Mouse (Mus musculus) kidney, adult 18-20 months (tissue): ENCODE results near the gene Prrx2.
A peak's percentile ranks its signal among the peaks of the same experiment; 100 is the strongest.

ENCODE experiments used
- DNase-seq: peaks from one replicate; pipeline ENCODE4 v3.0.0; 2021

Gene Prrx2

GRCm38 (mm10) chr2:30872669-30873068 lies 37.9 kb downstream of the Prrx2 start:
- no peak for DNase-seq

- DNase-seq, result no peak
Observed at GRCm38 (mm10) chr2:30874445-30874844, 39.7 kb downstream of the Prrx2 start.

DNA sequence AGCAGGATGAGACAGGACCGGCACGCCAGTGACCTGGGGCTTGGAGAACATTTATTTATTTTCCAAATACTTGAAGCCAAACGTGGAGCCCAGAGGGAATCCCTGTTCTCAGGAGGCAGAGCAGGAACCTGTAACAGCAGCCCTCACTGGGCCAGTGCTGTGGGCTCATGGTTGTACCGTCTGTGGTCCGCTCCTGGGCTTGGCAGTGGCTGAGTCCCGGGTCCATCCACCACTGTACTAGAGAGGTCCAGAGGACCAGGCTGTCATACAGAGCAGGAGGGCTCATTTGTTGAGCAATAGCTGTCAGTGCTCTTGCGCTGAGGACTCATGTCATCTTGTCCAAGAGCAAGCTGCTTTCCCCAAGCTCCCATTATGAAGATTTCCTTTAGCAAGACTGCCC lies 40.3 kb downstream of the Prrx2 start:
- DNase-seq, result no peak

DNA sequence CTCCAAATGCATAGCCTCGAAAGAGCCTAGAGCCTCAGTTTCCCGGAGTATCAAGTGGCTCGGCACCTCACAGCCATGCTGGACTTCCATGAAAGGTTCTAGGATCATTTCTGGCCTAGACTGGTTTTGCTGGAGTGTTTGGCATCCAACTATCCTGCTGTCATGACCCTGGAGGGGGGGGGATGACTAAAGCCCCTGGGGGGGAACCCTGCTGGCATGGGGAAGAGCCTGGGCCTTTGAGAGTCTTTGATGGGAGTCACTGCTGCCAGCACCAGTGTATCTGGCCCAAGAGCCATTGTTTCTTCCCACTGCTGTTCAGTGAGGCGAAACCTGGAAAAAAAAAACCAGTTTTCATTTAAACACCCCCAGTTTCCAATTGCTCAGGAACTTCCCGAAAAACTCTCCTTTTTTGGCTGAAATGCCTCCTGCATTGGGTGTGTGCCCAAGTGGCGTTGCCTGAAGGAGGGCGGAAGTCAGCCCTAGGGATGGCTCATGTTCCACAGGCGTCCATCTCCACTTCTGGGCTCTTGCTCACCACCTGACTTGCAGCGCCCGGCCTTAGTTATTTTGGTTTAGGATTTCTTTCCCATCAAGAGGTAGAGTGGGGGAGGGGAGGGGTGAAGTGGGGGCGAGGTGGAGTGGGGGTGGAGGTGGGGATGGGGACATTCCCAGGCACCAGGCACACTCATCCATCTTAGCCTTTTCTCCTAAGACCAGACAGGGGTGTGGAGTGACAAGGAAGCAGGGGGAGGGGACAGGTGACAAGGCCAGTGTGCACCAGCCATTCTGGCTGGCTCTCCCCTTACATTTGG lies 41.1 kb downstream of the Prrx2 start:
- DNase-seq, result no peak

DNA sequence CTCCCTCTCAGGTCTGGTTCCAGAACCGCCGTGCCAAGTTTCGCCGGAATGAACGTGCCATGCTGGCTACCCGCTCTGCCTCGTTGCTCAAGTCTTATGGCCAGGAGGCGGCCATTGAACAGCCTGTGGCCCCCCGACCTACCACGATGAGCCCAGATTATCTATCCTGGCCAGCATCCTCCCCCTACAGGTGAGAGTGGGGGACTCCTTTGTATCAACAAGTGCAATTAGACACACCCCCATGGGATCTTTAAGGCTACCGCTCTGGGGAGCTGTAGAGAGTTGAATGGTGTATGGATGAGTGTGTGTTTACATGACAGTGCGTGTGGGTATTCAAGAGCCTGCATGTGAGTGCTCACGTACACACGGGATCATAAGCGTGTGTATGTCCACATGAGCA lies 44.7 kb downstream of the Prrx2 start:
- no peak for DNase-seq

DNA sequence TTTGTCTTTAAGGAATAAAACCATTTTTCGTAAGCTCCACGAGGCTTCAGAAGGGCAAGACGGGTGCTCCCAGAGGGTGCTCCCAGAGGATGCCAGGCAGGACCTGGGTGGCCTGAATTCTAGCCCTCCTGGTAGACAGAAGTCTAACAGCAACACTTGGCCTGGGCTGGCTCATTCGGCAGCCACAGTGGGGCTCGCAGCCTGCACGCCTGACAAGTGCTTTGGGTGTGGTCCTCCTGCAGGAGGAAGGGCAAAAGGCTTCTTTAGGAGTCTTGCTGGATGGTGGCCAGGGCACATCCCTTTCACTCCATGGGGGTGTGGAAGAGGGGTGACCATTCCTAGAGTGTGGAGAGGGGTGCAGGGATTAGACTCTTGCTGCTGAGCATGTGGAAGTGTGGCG lies 46.4 kb downstream of the Prrx2 start:
- no peak for DNase-seq

GRCm38 (mm10) chr2:30884852-30885373 lies 50.1 kb downstream of the Prrx2 start:
- DNase-seq, result no peak

DNA sequence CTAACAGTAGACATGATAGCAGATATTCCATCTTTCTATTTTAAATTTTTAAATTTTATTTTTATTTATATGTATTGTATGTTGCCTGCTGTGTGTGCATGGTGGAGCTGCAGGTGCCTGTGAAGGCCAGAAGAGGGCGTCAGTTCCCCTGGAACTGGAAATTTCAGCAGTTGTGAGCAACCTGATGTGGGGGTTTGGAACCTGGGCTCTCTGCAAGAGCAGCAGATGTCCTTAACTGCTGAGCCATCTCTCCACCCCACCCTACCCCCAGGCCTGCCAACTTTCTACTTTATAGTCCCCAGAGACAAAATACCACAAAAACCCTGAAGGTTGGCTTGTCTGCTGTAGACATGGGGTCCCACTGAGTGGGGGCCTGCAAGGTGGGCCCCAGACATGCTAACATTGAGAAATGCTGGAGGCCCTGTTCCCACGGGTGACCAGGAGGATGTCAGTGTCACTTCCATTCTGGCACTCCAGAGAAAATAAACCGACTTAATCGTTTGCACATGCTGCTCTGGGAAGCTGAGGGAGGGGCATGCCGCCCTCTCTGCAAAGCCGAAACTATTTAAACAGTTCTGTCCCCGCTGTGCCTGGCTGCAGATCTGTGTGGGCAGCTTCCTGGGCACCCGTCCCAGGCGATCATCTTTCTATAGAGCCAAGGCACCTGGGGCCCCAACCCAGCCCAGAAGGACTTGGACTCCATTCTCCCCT lies 50.8 kb downstream of the Prrx2 start:
- DNase-seq, result no peak

- peak; percentile 57 for DNase-seq
Observed at GRCm38 (mm10) chr2:30891002-30891401, 56.2 kb downstream of the Prrx2 start.

DNA sequence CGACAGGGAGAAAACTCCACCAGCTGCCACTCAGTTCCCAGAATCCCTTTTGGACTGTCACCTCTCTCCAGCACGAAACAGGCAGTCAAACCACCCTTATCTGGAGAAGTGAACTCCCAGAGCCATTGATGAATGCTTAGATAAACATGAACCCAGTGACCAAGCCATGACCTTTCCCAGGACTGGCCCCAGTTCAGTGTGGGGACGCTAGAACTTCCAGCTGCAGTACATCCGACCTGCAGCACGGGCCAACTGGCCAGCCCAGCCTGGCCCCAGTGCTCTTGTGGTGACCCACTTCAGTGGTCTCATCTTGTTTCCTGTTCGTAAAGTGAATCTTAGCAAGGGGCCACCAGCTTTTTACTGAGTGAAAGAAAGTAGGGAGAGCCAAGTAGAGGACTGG lies 58.6 kb downstream of the Prrx2 start:
- DNase-seq, result peak; percentile 45

GRCm38 (mm10) chr2:30893946-30894345 lies 59.2 kb downstream of the Prrx2 start:
- DNase-seq, result no peak

DNA sequence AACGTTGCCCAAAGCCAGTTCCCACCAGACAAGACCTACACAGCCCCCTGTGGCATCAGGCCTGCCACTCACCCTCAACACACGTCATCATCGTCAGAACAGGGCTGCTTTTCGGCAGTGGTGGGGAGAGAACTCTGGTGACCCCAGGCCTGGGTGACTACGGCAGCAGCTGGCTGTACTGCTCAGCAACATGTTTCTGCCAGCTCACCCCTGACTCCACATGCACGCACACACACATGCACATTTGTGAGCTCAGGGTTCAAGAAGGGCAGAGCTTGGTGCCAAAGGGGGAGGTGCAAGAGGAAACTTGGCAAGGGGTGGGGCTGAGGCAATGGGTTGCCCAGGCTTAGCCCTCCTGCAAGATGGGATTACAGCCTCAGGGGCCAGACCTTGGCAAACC lies 62.5 kb downstream of the Prrx2 start:
- peak; percentile 25 for DNase-seq

DNA sequence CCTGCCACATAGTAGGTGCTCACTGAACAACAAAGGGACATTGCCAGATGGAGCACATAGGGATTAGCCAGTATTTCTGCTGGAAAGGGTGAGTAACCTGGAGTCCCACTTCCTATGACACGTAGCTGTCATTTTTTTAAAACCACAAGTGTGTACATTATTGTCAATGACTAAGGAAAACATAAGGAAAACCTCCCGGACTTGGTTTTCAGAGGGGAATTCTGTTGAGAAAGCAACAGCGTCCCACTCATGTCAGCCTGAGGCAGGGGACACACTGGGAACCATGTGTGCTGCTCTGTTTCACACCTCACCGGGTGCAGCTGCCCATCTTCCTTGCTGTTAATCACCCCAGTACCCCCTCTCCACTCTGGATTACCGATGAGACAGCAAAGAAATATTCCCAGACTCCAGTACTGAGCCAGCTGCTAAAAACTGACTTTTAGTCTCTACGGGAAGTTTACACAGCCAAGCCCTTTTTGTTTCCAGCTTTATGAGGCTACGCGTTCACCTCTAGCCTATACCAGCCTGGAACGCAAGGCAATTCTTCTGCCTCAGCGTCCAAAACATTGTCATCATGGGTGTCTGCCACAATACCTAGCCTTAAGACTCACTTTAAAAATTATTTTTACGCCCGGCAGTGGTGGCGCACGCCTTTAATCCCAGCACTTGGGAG lies 64.8 kb downstream of the Prrx2 start:
- no peak for DNase-seq

GRCm38 (mm10) chr2:30901646-30902160 lies 66.9 kb downstream of the Prrx2 start:
- peak; percentile 25 for DNase-seq

DNA sequence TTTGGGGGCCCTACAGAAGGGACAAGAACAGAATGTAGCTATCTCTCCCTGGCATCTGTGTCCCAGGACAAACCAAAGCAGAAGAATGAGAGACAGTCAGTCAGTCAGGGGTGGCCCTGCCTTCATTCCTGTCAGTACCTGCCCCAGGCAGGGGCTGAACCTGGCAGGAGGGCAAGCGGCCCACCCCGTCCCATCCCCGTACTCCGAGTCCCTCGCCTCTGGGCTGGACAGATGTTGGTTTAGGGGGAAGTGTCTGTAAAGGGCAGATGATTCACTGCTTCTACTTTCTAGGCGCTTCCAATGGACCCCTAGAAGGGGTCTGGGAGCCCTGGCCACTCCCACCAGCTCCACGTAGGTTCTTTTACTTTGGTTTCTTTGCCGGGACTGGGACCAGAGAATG lies 67.5 kb downstream of the Prrx2 start:
- DNase-seq, result no peak

- peak; percentile 33 for DNase-seq
Observed at GRCm38 (mm10) chr2:30902726-30903722, 68.3 kb downstream of the Prrx2 start.

DNA sequence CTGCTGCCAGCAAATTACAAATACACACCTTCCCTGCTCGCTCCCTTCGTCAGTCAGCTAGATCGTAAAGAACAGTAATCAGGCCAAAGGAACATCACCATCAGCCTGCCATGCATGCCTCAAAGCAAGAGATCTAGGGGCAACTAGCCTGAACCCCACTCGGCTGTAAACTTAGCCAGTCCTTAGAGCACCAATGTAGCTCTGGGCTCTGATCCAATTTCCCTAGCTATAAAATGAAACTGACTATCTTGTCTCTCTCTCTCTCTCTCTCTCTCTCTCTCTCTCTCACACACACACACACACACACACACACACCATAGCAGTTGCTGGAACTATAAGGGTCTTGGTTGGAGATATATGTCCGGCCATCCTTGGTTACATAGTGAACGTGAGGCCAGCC lies 69.5 kb downstream of the Prrx2 start:
- DNase-seq, result no peak

- DNase-seq, result no peak
Observed at GRCm38 (mm10) chr2:30904991-30905390, 70.2 kb downstream of the Prrx2 start.

DNA sequence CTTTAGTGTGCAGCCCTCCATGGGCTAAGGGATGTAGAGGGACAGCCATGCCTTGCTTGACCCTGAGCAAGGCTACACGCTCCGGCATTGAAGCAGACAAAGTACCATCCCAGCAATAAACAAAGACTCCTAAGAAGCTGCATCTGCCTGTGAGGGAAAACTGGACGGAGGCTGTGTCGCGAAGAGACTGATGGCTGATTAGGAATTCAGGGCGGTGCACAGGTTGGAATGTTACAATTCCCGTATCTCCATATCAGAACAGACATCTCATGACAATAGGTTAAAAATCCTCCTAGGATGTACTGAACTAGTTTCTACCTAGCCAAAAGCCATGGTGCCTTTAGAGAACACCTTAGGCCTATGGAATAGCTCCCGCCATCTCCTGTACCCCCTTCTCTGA lies 71.1 kb downstream of the Prrx2 start:
- DNase-seq, result no peak

- no peak for DNase-seq
Observed at GRCm38 (mm10) chr2:30906641-30907040, 71.9 kb downstream of the Prrx2 start.

GRCm38 (mm10) chr2:30912291-30912773 lies 77.6 kb downstream of the Prrx2 start:
- peak; percentile 72 for DNase-seq

DNA sequence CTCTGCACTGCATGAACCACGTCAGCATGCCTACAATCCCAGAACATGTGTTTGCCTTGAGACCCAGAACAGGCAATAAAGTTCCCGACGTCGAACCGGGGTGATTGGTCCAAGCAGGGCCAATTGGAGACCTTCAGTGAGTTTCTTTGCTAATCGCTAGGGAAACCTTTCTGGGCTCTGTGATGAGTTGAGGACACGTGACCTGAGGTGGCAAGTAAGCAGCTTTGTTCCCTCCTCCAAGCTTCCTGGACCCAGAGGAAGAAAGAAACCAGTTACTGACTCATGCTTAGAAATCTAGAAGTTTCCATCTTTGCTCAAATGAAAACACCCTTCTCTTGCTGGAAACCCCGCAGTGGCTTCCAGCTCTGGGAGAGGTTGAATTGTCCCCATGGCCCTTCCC lies 78.2 kb downstream of the Prrx2 start:
- DNase-seq, result no peak
